Mouse (Mus musculus) c-Kit-negative CD71-positive TER-119-positive erythroid progenitor cells, embryonic 14.5 days (primary cell): ENCODE data around the gene Pdp2.
"Not testable (repeated sequence)": the region's sequence is repeated elsewhere in the genome, so short reads cannot be mapped to it uniquely, and the experiment has no call there.

Experiments used
- DNase-seq: peaks from one replicate; pipeline ENCODE4 v3.0.0-alpha.2; 2013; ENCODE audit warnings: low read depth, low spot score

Gene Pdp2

DNA sequence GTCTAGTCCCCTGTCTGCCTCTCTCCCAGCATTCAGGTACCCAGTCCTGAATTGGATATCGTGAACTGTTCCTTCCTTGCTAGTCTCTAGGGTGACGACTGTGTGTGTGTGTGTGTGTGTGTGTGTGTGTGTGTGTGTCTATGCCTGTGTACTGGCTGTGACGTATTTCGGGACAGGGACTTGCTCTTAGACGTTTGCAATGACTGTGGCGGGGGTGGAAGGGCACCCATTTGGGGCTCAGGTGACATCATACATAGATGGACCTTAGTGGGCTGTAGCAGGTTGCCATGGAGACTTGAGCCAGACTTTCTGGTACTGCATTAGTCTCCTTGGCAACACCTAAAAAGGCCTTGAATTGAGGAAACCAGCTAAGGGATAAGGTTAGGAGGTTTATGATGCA is 41.2 kb downstream of the Pdp2 start:
- no peak for DNase-seq

DNA sequence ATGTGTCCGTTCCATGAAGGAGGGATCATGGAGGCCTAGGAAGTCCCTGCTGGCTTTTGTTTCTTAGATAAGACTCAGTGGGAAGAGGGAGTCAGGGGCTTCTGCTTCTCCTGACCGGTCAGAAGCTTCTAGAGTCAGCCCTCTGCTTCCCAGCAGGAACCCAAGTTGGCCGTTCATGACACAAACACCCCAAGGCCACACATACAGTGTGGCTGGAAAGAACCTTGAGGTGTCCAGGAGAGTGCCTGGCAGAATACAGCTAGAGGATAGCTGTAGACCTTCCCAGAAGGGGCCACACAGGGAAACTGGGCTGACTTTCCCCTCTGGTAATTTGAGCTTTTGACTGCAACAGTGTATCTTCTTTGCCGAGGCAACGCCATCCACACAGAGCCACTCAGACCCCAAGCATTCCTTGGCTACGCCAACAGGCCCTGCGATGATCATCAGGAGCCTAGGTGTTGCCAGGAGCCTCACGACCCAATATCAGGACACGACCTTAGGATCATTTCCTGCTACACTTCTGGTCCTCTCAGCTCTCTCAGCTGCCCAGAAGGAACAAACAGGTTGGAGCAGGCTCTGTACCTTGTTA is 42.0 kb downstream of the Pdp2 start:
- DNase-seq: no peak

DNA sequence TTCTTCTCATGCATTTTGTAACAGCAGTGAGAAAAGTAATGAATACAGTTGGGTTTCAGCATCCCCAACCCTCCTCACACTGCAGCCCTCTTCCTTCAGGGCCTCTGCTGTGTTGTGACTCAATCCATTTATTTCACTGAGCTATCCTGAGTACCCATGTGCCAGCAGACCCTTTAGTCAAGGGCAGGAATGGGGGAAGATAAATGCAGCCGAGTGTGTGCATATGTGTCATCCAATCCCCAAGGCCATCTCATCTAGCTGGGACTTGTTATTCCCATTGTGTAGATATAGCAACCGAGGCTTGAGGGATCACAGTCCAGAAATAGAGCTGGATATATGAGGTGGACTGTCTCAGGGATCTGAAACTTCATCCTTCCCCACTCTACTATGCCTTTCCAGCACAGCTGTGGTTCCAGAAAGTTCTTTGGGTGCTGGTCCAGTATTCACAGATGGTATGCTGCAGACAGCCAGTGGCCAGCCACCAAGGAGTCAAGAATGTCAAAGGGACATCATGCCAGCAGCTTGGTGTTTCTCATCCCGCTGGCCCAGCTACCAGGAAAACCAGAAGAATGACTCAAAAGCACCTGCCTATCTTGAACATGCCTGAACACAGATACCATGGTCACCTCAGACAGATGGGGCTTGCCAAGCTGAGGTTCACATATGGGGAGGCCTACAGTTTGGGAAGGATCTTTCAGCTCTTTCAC is 43.9 kb downstream of the Pdp2 start:
- DNase-seq: no peak

DNA sequence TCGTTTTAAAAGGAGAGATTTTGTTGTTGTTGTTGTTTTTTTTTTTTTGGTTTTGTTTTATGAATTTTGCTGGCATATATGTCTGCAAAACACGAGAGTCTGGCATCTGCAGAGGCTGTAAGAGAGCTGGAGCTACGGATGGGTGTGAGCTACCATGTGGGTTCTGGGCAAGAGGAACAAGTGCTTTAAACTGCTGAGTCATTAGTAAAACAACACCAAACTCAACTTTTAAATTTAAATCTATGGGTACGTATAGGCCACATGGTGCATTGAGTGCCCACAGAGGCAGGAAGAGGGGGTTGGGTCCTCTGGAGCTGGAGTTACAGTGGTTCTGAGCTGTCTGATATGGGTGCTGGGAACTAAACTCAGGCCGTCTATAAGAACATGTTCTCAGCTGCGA is 46.8 kb downstream of the Pdp2 start:
- no peak for DNase-seq

DNA sequence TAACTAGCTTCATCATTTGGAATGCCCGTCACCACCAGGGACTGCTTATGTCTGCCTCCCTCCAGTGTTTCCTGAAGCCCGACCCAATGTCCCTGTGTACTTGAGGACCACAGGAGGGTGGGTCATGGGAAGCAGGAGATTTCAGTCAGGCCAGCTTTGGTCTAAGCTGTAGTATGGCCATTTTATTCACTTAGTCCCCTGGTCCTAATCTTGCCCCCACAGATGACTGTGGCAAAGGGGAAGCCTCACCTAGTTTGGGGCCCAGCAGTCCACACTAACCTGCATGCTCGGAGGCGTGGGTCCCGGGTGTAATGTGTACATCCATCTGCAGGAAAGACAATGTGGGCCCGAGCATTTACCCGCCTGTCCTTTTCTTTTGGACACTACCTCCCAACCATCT is 49.0 kb downstream of the Pdp2 start:
- DNase-seq: no peak

DNA sequence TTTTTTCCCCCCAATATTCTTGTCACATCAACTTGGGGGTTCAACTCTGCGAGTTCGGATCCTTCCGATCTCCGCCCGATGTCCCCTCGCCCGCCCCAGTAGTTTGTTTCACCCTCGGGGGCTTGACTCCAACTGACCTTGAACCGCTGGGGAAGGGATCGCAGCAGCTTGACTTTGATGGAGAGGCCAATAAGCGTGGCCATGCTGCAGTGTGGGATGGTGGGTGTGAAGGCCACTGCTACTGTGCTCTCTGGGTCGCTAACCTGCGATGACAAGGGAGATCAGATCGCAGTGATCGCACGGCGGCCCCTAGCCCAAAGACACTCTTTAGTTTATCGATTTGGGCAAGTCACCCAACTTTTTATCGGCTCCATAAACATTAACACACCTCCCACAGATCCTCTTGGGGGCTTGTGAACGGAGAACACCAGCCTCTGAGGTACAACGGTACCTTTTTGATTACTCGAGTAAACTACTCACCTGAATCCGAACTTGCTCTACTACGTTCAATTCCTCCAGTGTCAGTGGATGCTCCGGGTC is 49.6 kb downstream of the Pdp2 start:
- DNase-seq: no peak

DNA sequence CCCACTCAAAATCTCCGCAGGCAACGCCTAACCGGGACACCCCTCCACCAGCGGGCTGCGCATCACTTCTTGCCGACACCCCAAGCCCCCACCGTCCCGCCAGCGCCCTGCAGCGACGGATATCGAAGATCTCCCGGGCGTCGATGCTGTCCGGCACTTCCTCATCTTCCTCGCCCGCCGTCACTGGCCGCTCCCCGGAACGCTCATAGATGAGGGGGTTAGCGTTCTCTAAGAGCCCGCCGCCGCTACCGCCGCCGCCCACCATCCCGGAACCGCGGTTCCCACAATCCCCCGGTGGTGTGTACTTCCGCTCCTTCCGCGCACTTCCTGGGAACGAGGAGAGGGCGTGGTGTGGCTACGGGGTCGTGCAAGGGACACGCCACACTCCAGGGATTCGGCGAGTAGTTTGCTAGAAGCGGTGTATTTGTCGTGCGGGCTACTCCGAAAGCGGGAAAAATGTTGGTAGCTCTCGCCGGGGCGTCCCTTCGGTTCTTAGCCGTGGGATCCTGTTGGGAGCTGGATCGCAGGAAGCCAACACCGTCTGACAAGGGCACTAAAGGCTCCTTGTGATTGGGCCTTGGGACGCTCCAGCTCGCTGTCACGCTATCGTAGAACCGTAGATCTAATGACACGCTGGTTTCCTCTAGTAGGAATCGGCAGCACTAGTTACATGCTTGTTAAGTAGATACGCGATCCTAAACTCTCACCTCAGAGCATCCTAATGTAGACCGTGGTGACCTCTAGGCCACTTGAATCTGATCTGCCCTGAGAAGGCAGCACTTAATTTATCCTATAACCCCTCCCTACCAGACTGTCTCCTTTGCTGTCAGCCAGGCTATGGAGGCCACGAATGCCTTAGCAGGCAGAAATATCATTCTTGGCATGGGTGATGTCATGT is 50.4 kb downstream of the Pdp2 start, which contains the start of gene Ciao2b:
Gene Ciao2b, minus strand, starts transcription at position 540 of the 898 bp plus-strand sequence.
- DNase-seq: peak; percentile 65

DNA sequence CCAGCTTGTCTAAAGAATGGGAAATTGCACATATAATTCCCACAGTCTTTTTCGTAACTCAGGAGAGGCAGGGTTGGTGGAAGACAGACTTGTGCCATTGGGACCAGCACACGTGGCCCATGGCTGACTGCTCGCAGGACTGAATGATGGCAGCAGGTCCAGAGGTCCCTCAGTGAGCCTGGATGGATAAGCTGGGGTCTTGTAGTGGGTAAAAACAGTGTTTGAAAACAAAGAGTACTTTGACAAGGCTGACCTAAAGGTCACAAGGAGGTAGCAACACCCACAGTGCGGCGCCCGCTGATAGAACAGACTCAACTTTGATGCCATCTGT is 51.0 kb downstream of the Pdp2 start:
- DNase-seq: no peak

DNA sequence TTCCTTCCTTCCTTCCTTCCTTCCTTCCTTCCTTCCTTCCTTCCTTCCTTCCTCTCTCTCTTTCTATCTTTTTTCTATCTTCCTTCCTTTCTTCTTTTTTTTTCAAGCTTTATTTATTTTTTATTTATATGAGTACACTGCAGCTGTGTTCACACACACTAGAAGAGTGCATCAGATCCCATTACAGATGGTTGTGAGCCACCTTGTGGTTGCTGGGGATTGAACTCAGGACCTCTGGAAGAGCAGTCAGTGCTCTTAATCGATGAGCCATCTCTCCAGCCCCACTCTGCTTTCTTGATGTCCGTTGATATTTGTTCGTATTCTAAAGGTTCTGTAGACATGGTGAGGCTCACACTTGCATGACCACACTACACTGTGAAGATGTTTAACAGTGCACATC is 52.9 kb downstream of the Pdp2 start:
- DNase-seq: not testable (repeated sequence)
